Mouse (Mus musculus) heart, postnatal 36 days (tissue): ENCODE measurements around the gene Krtap16-1. TPM values are rescaled to one million over a fixed set of nuclear protein-coding genes. Genes with fewer than 3 reads are reported as not detected.

Source experiments
- DNase-seq, 2 experiments: peaks; one replicate each; pipeline ENCODE4 v3.0.0; 2021 to 2022
- intact Hi-C: fragments of 180-260 bp; cut with DNase I; formaldehyde crosslinking; loops from one replicate; pipeline ENCODE4 v1.15.1; 2025
- total RNA-seq, 2 experiments: library from RNA; stranded (reverse); gene quantifications; 2 replicates each; pipeline ENCODE4 v1.2.3; 2021

The Krtap16-1 gene
- total RNA-seq, 2 experiments from 2014 or later, result not detected

- DNase-seq, result no peak
- intact Hi-C loops, result no loop called here
Observed at GRCm38 (mm10) chr11:99965961-99966360, 20.4 kb downstream of the Krtap16-1 start.

DNA sequence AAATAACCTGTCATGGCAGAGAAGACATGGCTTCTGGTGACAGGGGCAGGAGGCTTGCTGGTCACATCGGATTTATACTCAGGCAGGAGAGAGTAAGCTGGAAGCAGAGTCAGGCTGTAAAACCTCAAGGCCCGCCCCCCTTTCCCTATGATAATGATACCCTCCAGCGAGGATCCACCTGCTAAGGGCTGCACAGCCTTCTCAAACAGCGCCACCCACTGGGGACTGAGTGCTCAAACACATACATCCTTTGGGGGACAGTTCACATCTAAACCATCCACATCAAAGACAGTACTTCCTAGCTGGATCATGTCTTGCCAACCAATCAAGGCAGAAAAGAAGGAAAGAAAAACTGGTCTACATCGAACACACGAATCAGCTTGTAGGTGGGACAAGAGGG is 22.2 kb downstream of the Krtap16-1 start:
- intact Hi-C loops, result no loop called here
- DNase-seq, result no peak

DNA sequence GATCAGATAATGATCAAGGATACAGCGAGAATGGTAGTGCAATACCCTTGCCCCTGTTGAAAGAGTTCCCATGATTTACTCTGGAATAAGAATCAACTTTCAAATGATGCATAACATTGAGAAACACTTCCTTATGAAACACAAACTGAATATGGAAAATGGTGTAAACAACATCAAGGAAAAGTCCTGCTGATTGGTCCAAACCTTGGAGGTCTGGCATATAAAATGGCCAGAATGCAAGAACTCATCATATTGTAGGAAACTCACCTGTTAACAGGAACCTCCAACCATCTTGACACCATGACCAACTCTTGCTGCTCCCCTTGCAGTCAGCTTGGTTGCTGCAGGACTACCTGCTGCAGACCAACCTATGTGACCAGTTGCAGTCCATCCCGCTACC is 38.2 kb downstream of the Krtap16-1 start, which contains the start of gene Krtap9-5:
TSS of gene Krtap9-5 (plus strand) at position 301 of the 400 bp plus-strand sequence.
- intact Hi-C loops, result no loop called here
- DNase-seq, result no peak

DNA sequence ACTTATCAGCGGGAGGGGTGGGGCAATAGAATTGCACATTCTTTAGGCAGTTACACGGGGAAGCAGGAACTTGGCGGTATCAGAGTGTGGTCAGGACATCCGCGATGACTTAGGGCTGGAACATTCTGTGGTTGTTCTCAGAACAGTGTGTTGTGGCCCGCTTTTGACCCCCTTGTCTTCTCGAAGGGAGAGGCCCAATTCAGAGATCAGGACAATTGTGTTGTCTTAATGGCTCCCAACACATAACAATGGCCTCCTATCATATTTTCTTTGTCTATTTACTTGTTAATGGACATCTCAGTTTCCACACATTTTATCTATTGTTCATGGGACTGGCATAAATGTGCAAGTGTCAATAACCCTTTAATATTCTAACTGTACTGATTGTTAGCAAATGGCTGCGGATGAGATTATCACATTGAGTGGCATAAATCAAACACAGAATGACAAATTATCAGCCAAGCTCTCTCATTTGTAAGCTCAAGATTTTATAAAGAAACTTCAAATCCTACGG is 48.6 kb downstream of the Krtap16-1 start:
- no peak for DNase-seq

GRCm38 (mm10) chr11:99935991-99936390 is 50.4 kb downstream of the Krtap16-1 start, which contains the start of gene Krtap31-2:
Gene Krtap31-2 (plus strand): TSS chr11:99936291.
- no peak for DNase-seq
- intact Hi-C loops, result no loop called here

More for the DNA sequence above, 48.6 kb downstream of the Krtap16-1 start:
- intact Hi-C loops, result no loop called here

Other genes starting within 250 kb of the Krtap16-1 start
- not detected for gene Gm11595, start 213.7 kb downstream of the Krtap16-1 start, total RNA-seq
- not detected for gene Krtap4-8, start 205.9 kb downstream of the Krtap16-1 start, total RNA-seq
- gene Krtap4-9, start 201.4 kb downstream of the Krtap16-1 start, total RNA-seq, result not detected
- not detected for gene Gm11596, start 193.1 kb downstream of the Krtap16-1 start, total RNA-seq
- not detected for gene Gm11569, start 187.7 kb downstream of the Krtap16-1 start, total RNA-seq
- not detected for gene Gm11554, start 182.2 kb downstream of the Krtap16-1 start, total RNA-seq
- not detected for gene Krtap4-13, start 176.7 kb downstream of the Krtap16-1 start, total RNA-seq
- not detected for gene Gm11564, start 170.9 kb downstream of the Krtap16-1 start, total RNA-seq
- gene 2300003K06Rik, start 148.5 kb downstream of the Krtap16-1 start, total RNA-seq, result not detected
- gene Krtap4-16, start 135.0 kb downstream of the Krtap16-1 start, total RNA-seq, result not detected
- gene Gm11568, start 128.7 kb downstream of the Krtap16-1 start, total RNA-seq, result not detected
- gene Gm11559, start 122.1 kb downstream of the Krtap16-1 start, total RNA-seq, result not detected
- gene Krtap9-1, start 113.2 kb downstream of the Krtap16-1 start, total RNA-seq, result not detected
- gene Gm11567, start 107.4 kb downstream of the Krtap16-1 start, total RNA-seq, result not detected
- not detected for gene Krtap31-1, start 78.7 kb downstream of the Krtap16-1 start, total RNA-seq
- gene Gm11565, start 71.8 kb downstream of the Krtap16-1 start, total RNA-seq, result not detected
- not detected for gene Krtap31-2, start 50.3 kb downstream of the Krtap16-1 start, total RNA-seq
- gene Krtap9-5, start 38.1 kb downstream of the Krtap16-1 start, total RNA-seq, result not detected
- not detected for gene Krtap29-1, start 7.5 kb downstream of the Krtap16-1 start, total RNA-seq
- not detected for gene Krtap17-1, start 7.4 kb upstream of the Krtap16-1 start, total RNA-seq
- not detected for gene Krt33a, start 29.6 kb upstream of the Krtap16-1 start, total RNA-seq
- gene Krt33b, start 43.3 kb upstream of the Krtap16-1 start, total RNA-seq, result not detected
- not detected for gene Krt34, start 55.0 kb upstream of the Krtap16-1 start, total RNA-seq
- not detected for gene Krt31, start 64.0 kb upstream of the Krtap16-1 start, total RNA-seq
- not detected for gene Krt32, start 101.6 kb upstream of the Krtap16-1 start, total RNA-seq
- not detected for gene Krt35, start 109.6 kb upstream of the Krtap16-1 start, total RNA-seq
- gene Krt36, start 119.0 kb upstream of the Krtap16-1 start, total RNA-seq, result not detected
- gene Krt13, start 135.0 kb upstream of the Krtap16-1 start, total RNA-seq, result not detected
- gene Krt15, start 149.3 kb upstream of the Krtap16-1 start, total RNA-seq, result not detected
- 10 to 100 TPM in 1 of 2 experiments, 1 to 10 TPM in 1; 6.0 to 10.2 TPM for gene Krt19, start 162.1 kb upstream of the Krtap16-1 start, total RNA-seq
- not detected for gene Krt9, start 206.6 kb upstream of the Krtap16-1 start, total RNA-seq
- under 1 TPM; 0.19 to 0.61 TPM for gene Krt14, start 221.0 kb upstream of the Krtap16-1 start, total RNA-seq